Mouse (Mus musculus) gastrocnemius, postnatal 25 days (tissue): ENCODE results near the gene Hspa12b. TPM values are rescaled to one million over a fixed set of nuclear protein-coding genes. Genes with fewer than 3 reads are reported as not detected.

Experiments used
- DNase-seq: peaks from one replicate; pipeline ENCODE4 v3.0.0; 2022
- total RNA-seq, 2 experiments: library from RNA; stranded (reverse); gene quantifications; 1 replicate in 1 of 2; 2 replicates in 1 of 2; pipeline ENCODE4 v1.2.3; 2021

Hspa12b gene
- total RNA-seq, 2 experiments from 2014 or later: 14.5 to 16.6 TPM

- no peak for DNase-seq
Measured at GRCm38 (mm10) chr2:131148353-131149253, 21.5 kb downstream of the Hspa12b start.

GRCm38 (mm10) chr2:131149254-131149578, 22.1 kb downstream of the Hspa12b start:
- no peak for DNase-seq

- no peak for DNase-seq
Measured at GRCm38 (mm10) chr2:131152166-131152730, 25.2 kb downstream of the Hspa12b start.

- DNase-seq: no peak
Measured at GRCm38 (mm10) chr2:131154036-131154435, 27.0 kb downstream of the Hspa12b start.

GRCm38 (mm10) chr2:131156987-131157386, 29.9 kb downstream of the Hspa12b start:
- no peak for DNase-seq

GRCm38 (mm10) chr2:131159491-131159910, 32.4 kb downstream of the Hspa12b start:
- no peak for DNase-seq

- peak; percentile 96 for DNase-seq
Measured at GRCm38 (mm10) chr2:131159938-131160581, 33.0 kb downstream of the Hspa12b start, which contains the start of gene 1700037H04Rik. 1700037H04Rik (minus strand) TSS chr2:131160081.

- no peak for DNase-seq
Measured at GRCm38 (mm10) chr2:131160671-131161111, 33.6 kb downstream of the Hspa12b start.

GRCm38 (mm10) chr2:131163924-131164323, 36.8 kb downstream of the Hspa12b start:
- DNase-seq: no peak

- no peak for DNase-seq
Measured at GRCm38 (mm10) chr2:131166172-131166571, 39.1 kb downstream of the Hspa12b start.

GRCm38 (mm10) chr2:131167984-131168383, 40.9 kb downstream of the Hspa12b start:
- no peak for DNase-seq

- no peak for DNase-seq
Measured at GRCm38 (mm10) chr2:131168914-131169313, 41.8 kb downstream of the Hspa12b start.

GRCm38 (mm10) chr2:131170936-131171335, 43.9 kb downstream of the Hspa12b start:
- no peak for DNase-seq

- peak; percentile 64 for DNase-seq
Measured at GRCm38 (mm10) chr2:131171401-131172104, 44.5 kb downstream of the Hspa12b start.

- DNase-seq: no peak
Measured at GRCm38 (mm10) chr2:131172322-131172721, 45.2 kb downstream of the Hspa12b start.

GRCm38 (mm10) chr2:131174700-131175099, 47.6 kb downstream of the Hspa12b start:
- DNase-seq: peak; percentile 34

- no peak for DNase-seq
Measured at GRCm38 (mm10) chr2:131175286-131175944, 48.3 kb downstream of the Hspa12b start.

GRCm38 (mm10) chr2:131175945-131176309, 48.8 kb downstream of the Hspa12b start:
- DNase-seq: no peak

- no peak for DNase-seq
Measured at GRCm38 (mm10) chr2:131176491-131176890, 49.4 kb downstream of the Hspa12b start.

- no peak for DNase-seq
Measured at GRCm38 (mm10) chr2:131177932-131178331, 50.9 kb downstream of the Hspa12b start.

- DNase-seq: no peak
Measured at GRCm38 (mm10) chr2:131178828-131179245, 51.8 kb downstream of the Hspa12b start.
